In the genomic region with DNA sequence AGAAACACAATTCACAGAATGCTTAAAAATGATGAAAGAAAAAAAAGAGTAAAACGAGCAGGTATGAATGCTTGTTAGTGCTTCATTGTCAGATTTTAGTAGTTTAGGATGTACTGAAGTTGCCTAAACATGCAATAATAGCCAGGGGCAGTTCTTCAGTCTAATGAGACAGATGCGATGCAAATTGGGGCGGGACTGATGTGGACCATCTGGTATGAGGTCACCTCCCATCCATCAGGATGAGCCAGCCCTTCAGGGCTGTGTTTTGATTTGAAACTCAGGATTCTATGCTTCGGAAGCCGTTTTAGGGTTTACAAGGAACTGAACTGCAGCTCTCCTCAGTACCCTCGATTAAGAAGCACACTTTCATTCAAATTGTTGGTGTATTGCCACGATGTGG, we compare ENCODE assay signal across 26 mouse cellular contexts.
DNase-seq lines count a peak whose midpoint lies in the region; ATAC-seq lines count a peak whose summit lies in the region.
"Had no signal": no experiment of that assay in that cellular context is flagged by ENCODE, and none has a peak within 500 bp of the region (broad histone marks: within the 10 kb centered on the region; RNA-seq: fewer than 3 reads in every experiment).

No protein-coding gene starts in this region.

- ATAC-seq in midbrain, embryonic 12.5 days (ENCODE audit: low FRiP score, low read depth): peak; percentile 42; the same call in 1 of the 2 replicates
- ATAC-seq in midbrain, embryonic 11.5 days (ENCODE audit: low FRiP score): no peak
- no peak for ATAC-seq in embryonic facial prominence, embryonic 14.5 days (ENCODE audit: low read depth)
- ATAC-seq: intestine, embryonic 15.5 days; liver, embryonic 12.5 days; midbrain, embryonic 15.5 days; Patski had no signal

- no peaks in the 10 kb centered on the region for H3K36me3 ChIP-seq in midbrain, embryonic 12.5 days
- no peaks in the 10 kb centered on the region for H3K36me3 ChIP-seq in midbrain, embryonic 11.5 days (ENCODE audit: control insufficient read depth, insufficient read depth, low read length)
- H3K36me3 ChIP-seq in embryonic facial prominence, embryonic 14.5 days (ENCODE audit: control insufficient read depth, insufficient read depth, low read length): no peaks in the 10 kb centered on the region
- H3K36me3 ChIP-seq: forebrain, embryonic 10.5 days; G1E; intestine, embryonic 15.5 days; limb, embryonic 13.5 days; liver, embryonic 12.5 days; midbrain, embryonic 15.5 days had no signal

- no peak for DNase-seq in midbrain, embryonic 11.5 days (ENCODE audit: low spot score, missing footprints)
- DNase-seq in embryo, embryonic 11 days: peak; percentile 49
- DNase-seq in embryonic facial prominence, embryonic 14.5 days (ENCODE audit: low spot score): peak; percentile 29
- peak; percentile 34 for DNase-seq in retina, embryonic 14.5 days (ENCODE audit: low spot score)
- no peak for DNase-seq in gastrocnemius, postnatal 25 days
- DNase-seq in adrenal gland, adult 2 months: no peak
- DNase-seq: B cell, adult 2 months; cerebellum, adult 11-12 months; gastrocnemius, postnatal 10 days; heart, adult 11 months; kidney, adult 8-10 months; kidney, postnatal 10 days; lung, adult 18-20 months; lung, postnatal 10 days; thymus, postnatal 36 days had no signal

- H3K27me3 ChIP-seq in midbrain, embryonic 12.5 days: no peaks in the 10 kb centered on the region
- H3K27me3 ChIP-seq in midbrain, embryonic 11.5 days (ENCODE audit: control insufficient read depth, insufficient read depth, low read length): no peaks in the 10 kb centered on the region
- H3K27me3 ChIP-seq in embryonic facial prominence, embryonic 14.5 days (replicated peaks; ENCODE audit: control insufficient read depth, insufficient read depth, low read length): no peaks in the 10 kb centered on the region
- H3K27me3 ChIP-seq: CH12.LX; intestine, embryonic 15.5 days; limb, embryonic 13.5 days; liver, embryonic 12.5 days; midbrain, embryonic 15.5 days had no signal

- no peaks in the 10 kb centered on the region for H3K9me3 ChIP-seq in midbrain, embryonic 12.5 days
- H3K9me3 ChIP-seq in midbrain, embryonic 11.5 days (ENCODE audit: control insufficient read depth, low read length): no peaks in the 10 kb centered on the region
- no peaks in the 10 kb centered on the region for H3K9me3 ChIP-seq in embryonic facial prominence, embryonic 14.5 days (ENCODE audit: control insufficient read depth, low read length)
- H3K9me3 ChIP-seq: forebrain, embryonic 10.5 days; G1E; intestine, embryonic 15.5 days; limb, embryonic 13.5 days; liver, embryonic 12.5 days; midbrain, embryonic 15.5 days had no signal

- H3K9ac ChIP-seq in midbrain, embryonic 12.5 days (replicated peaks): no peak overlapping the region
- no peak overlapping the region for H3K9ac ChIP-seq in midbrain, embryonic 11.5 days (ENCODE audit: low read length)
- H3K9ac ChIP-seq in embryonic facial prominence, embryonic 14.5 days (ENCODE audit: low read depth, low read length): no peak overlapping the region
- H3K9ac ChIP-seq: hindbrain, embryonic 14.5 days; intestine, embryonic 15.5 days; limb, embryonic 13.5 days; liver, embryonic 12.5 days; midbrain, embryonic 15.5 days had no signal

- WGBS in midbrain, embryonic 12.5 days: 78% methylated on average over 7 of the region's 7 CpGs
- WGBS in midbrain, embryonic 11.5 days: 83% methylated on average over 7 of the region's 7 CpGs
- 28% methylated on average over 7 of the region's 7 CpGs for WGBS in embryonic facial prominence, embryonic 14.5 days

- no peak overlapping the region for H3K4me2 ChIP-seq in midbrain, embryonic 12.5 days (replicated peaks)
- H3K4me2 ChIP-seq in midbrain, embryonic 11.5 days: no peak overlapping the region
- no peak overlapping the region for H3K4me2 ChIP-seq in embryonic facial prominence, embryonic 14.5 days (ENCODE audit: low read depth, low read length)
- H3K4me2 ChIP-seq: heart, embryonic 11.5 days; hindbrain, embryonic 14.5 days; intestine, embryonic 15.5 days; limb, embryonic 13.5 days; liver, embryonic 12.5 days; midbrain, embryonic 15.5 days had no signal

- no peak overlapping the region for H3K4me3 ChIP-seq in midbrain, embryonic 12.5 days
- no peak overlapping the region for H3K4me3 ChIP-seq in midbrain, embryonic 11.5 days (ENCODE audit: low read depth, low read length)
- H3K4me3 ChIP-seq in embryonic facial prominence, embryonic 14.5 days (ENCODE audit: low read depth, low read length): no peak overlapping the region
- H3K4me3 ChIP-seq: forebrain, embryonic 10.5 days; intestine, embryonic 15.5 days; limb, embryonic 13.5 days; liver, embryonic 12.5 days; midbrain, embryonic 15.5 days had no signal

- no peak overlapping the region for H3K27ac ChIP-seq in midbrain, embryonic 12.5 days (replicated peaks)
- no peak overlapping the region for H3K27ac ChIP-seq in midbrain, embryonic 11.5 days (ENCODE audit: low read depth, low read length)
- H3K27ac ChIP-seq in embryonic facial prominence, embryonic 14.5 days (replicated peaks; ENCODE audit: low read depth, low read length): no peak overlapping the region
- H3K27ac ChIP-seq: forebrain, embryonic 10.5 days; hindbrain, embryonic 14.5 days; intestine, embryonic 15.5 days; limb, embryonic 13.5 days; liver, embryonic 12.5 days; midbrain, embryonic 15.5 days had no signal

- no peaks in the 10 kb centered on the region; the same call in 1 of the 2 replicates for H3K4me1 ChIP-seq in midbrain, embryonic 12.5 days
- H3K4me1 ChIP-seq in midbrain, embryonic 11.5 days (ENCODE audit: control insufficient read depth, insufficient read depth, low read length): no peaks in the 10 kb centered on the region
- H3K4me1 ChIP-seq in embryonic facial prominence, embryonic 14.5 days (ENCODE audit: control insufficient read depth, insufficient read depth, low read length): peaks cover 3% of the 10 kb centered on the region
- H3K4me1 ChIP-seq: intestine, embryonic 15.5 days; limb, embryonic 13.5 days; liver, embryonic 12.5 days; midbrain, embryonic 15.5 days had no signal

Comparison
In these comparisons a context has a peak if more than half of its experiments do, and no peak if none do; other contexts are left out.
1. DNase-seq: peak in embryo, embryonic 11 days (single experiment), embryonic facial prominence, embryonic 14.5 days (single experiment) and retina, embryonic 14.5 days (single experiment); none in midbrain, embryonic 11.5 days (single experiment), gastrocnemius, postnatal 25 days (single experiment) and adrenal gland, adult 2 months (single experiment).